Mouse (Mus musculus): ENCODE data around the gene Nutm1. TPM values are rescaled to one million over a fixed set of nuclear protein-coding genes. Genes with fewer than 3 reads are reported as not detected.
"Not testable (repeated sequence)": the region's sequence is repeated elsewhere in the genome, so short reads cannot be mapped to it uniquely, and the experiment has no call there.

Gene Nutm1
- total RNA-seq (2021) = not detected
- long read RNA-seq, experiment 1 = 0 reads
- long read RNA-seq, experiment 2 = 0 reads

DNA sequence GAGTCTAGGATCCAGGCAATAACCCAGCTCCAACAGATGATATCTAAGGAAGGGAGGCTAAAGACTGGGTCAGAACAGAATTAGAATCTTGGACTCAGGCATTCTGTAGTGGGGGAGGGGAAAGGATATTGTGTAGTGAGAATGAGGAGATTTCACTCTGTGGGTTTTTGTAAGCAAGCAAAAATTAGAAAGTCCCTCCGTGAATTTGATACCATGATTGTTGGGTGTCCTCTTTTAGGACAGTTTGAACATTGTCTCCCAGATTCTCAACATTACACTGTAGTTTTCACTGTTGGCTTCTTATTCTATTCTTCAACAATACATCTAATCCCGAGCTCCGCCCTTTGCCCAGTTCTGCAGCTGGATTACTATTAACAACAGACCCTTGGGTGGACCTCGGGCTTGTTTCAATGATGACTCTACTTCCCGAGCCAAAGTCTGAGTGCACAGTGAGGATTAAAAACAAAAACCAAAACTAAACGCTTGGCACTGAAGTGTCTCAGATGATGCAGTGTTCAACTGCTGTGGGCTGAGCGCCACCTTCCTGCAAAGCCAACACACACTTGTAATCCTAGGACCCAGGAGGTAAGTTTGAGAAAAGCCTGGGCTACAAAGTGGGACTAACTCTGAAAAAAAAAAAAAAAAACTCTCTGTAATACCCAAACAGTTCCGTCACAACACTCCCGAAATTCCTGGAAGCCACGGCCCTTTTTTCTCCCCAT, at the start of gene Nutm1:
Gene Nutm1 (minus strand): TSS at position 51 of the 722 bp plus-strand sequence.
- DNase-seq = no peak

DNA sequence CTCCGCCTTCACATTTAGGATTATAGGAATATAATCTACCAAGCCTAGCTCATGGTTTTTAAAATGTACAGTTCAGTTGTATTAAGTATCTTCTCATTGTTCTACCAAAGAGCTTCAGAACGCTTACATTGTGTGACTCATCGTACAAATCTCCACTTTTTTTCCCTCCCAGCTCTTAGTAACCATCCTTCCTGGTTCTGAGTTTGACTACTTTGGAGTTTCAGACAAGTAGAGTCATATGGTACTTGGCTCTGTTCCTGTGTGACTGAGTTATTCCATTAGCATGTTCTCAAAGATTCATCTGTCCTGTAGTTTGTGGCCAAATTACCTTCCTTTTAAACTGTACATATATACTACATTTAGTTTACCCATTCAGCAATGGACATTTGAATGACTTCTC, 49.6 kb upstream of the Nutm1 start:
- DNase-seq = no peak

DNA sequence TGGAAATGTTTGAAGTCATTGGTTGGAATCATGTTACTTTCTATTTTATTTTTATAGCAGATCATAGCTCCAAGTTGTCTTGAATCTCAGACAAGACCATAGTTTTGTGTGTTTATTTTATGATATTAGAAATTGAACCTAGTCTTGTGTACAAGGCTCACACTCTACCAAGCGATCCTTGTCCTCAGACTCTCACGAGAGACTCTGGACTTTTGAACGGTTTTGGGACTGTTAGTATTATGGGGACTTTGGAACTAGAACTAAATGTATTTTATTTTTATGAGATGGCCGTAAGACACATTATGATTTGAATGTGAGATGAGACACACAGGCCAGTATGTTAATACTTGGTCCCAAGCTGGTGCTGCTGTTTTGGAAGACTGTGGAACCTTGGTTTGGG, 39.1 kb upstream of the Nutm1 start:
- DNase-seq = no peak

DNA sequence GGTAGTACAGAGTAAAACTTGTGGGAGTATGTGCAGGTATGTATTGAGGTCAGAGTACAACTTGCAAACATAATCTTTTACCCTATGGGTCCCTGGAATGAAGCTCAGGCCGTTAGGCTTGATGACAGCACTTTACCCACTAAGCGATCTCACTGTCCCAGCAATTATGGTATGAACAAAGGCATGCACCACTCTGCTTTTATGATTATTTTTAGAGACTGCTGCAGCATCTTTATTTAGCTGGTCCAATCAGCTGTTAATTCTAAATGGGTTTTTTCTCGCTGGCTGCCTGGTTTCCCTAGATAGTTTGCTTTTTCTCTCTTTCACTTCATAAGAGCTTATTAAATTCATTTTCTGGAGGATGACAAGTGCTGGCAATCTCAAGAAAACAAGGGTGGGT, 37.1 kb upstream of the Nutm1 start:
- DNase-seq = no peak

DNA sequence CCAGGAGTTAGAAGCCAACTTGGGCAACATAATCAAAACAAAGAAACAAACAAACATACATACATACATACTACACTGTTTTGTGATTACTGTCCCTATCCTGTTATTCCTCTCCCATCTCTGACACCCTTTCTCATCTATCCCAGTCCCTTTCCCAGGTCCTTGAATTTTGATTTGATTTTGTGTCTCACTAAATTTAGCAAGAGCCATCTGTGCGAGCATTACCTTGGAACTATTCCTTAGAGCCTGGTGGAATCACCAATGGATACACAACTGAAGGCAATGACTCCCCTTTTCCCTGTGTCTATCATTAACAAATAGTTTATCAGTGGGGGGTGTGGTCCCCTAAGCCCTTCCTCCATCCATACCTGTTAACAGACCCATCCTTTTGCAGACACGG, 33.7 kb upstream of the Nutm1 start:
- DNase-seq = no peak

DNA sequence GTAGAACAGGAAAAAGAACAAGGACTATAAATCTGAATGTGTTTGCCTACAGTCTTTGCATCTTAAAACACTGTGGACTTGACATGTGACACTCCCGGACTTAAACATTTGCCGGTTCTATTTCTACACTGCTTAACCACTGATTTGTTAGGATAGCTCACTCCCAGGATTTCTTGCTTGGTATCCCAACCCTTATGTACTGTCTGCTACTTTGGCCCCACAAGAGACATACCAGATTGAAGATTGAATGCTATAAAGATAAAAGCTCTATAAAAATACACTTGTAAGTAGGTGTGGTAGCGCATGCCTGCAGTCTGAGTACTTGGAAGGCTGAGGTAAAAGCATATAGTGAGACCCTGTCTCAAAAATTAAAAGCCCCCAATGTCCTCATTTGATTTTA, 30.4 kb upstream of the Nutm1 start:
- no peak for DNase-seq

DNA sequence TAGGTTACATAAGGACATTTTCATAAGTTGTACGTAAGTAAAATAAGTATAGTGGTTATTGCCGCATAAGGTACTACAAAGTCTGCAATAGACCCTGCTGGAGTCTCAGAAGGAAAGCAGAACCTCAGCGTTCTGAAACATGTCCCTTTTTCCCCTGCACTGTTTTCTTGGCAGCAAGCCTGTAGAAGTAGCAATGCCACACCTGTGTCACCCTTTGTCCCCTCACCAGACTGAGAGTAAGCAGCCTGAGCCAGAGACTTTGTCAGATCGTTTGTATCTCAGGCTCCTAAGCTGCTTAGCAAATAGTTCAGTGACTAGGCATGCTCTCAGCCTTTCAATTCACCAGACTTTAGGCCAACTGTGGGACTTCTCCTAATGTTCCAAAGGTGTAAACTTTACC, 28.0 kb upstream of the Nutm1 start:
- DNase-seq = no peak

DNA sequence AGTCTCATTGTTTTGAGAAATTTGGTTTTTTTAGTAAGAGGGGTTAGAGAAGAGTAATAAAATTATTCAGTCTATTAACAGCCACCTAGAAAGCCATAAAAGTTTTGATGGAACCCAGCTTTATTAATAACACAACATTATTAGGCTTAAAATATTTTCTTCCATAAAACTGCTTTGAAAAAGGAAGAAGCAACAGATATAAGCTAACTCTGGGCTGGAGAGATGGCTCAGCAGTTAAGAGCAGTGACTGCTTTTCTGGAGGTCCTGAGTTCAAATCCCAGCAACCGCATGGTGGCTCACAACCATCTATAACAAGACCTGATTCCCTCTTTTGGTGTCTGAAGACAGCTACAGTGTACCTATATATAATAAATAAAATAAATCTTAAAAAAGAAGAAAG, 27.0 kb upstream of the Nutm1 start:
- not testable (repeated sequence) for DNase-seq

DNA sequence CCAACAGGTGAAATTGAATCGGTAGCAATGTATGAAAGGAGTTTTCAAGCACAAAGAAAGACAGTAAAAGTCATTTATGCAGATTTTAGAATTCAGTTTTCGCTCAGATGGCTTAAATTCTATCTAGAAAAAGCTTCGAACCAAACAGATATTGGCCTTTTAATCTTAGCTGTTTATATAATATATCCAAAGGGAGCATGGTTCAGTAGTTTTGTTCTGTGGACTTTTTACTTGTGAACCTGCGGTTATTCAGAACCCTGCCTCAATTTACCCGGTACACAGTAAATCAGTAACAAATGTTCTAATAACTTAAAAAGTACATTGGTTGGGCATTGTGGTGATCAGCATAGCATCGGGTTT, 25.9 kb upstream of the Nutm1 start:
- DNase-seq = no peak

DNA sequence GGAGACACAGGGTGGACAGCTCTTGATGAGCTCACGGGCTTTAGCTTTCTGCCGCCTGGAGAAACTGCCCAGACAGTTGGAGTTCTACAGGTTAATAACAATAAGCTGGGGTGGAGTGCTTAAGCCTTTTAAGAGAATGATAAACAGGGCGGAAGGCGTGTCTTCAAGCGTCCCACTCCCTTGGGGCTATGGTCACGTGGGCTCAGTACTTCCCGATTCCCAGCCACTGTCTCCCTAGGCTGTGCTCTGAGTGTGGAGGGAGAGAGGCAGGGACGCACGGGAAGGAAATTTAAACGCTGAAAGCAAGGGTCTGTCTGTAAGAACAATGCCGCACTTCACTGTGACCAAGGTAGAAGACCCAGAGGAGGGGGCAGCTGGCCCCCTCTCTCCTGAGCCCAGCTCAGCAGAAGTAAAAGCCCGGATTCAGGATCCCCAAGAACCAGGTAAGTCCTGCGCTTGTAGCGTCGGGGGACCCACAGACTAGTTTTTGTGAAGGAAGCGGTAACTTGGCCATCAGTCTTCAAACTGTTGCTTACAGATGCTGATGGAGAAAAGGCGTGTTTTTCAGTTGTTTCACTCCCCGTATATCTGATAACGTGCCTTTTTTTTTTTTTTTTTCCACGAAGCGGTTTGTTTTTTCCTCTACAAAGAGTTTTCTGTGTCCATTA, 25.4 kb upstream of the Nutm1 start:
- DNase-seq = peak; percentile 75

DNA sequence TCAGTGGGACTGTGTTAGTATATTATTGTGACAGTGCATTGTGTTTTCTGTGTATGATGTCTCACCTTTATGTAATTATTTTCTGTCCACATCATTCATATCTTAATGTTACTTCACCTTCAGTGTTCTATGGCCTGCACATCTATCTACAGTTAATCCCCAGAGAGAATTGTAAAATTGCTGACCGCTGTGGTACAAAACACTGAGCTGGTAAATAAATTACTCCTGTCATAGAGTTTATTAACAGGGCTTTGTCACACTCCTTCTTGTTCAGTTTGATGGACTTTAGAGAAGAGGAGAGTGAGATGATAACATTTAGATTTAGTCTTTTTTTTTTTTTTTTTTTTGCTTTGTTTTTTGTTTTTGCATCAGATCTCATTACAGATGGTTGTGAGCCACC, 23.8 kb upstream of the Nutm1 start:
- DNase-seq = no peak

DNA sequence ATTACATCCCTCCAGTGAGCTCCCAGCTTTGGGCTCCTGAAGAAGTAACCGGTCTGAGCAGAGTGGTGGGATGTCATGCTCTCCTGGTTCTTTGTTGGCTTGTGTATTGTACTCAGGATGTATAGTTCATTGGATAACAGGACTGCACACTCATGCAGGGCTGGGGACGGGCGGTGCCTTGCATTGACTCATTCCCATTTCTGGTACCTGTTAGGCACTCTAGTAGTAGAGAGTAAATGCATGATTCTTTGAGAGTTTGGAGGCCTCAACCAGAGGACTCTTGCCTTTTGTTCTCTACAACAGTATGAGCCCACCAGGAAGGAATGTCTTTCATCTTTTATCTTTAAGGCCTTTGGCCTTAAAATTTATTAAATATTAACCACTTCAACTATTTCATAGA, 17.8 kb upstream of the Nutm1 start:
- no peak for DNase-seq

DNA sequence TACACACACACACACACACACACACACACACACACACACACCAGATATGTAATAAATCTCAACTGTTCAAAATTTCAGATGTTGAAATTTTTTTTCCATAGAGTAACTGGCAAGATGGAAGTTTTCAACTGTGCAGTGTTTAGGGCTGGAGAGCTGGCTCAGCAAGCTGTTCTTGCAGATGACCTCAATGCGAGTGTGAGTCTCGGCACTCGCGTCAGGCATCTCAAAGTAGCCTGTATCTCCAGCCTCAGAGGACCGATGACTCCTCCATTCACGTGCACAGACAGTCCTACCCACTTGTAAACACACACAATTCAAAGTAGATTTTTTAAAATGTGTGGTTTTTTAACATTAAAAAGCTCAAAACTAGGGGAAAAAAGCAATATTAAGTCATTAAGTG, 14.4 kb upstream of the Nutm1 start:
- no peak for DNase-seq

DNA sequence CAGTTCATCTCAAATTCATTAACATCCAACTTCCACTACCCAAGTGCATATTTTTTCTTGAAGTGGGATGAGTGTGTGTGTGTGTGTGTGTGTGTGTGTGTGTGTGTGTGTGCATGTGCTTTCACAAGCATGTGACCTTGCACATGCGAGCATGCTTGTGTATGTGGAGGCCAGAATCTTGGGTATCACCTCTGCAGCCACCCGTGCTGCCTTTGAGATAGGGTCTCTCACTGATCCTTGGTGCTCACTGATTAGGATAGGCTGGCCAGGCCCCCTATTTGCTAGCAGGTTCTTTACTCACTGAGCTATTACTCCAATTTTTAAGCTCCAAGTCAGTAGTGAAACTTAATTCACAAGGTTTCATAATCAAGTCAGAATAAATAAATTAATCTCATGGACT, 13.8 kb upstream of the Nutm1 start:
- no peak for DNase-seq

DNA sequence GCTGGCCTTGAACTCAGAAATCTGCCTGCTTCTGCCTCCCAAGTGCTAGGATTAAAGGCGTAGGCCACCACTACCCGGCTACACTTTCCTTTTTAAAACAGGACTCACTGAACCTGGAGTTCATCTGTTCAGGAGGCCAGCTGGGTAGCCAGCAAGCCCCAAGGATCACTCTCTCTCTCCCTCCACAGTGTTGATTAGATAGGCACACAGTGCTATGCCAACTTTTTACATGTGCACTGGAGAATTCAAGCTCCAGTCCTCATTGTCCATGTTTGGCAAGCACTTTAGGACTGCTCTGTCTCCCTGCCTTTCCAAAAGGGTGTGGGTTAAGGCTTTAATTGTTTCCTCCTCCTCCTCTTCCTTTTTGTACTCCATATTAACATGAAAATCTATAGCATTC, 10.9 kb upstream of the Nutm1 start:
- no peak for DNase-seq

DNA sequence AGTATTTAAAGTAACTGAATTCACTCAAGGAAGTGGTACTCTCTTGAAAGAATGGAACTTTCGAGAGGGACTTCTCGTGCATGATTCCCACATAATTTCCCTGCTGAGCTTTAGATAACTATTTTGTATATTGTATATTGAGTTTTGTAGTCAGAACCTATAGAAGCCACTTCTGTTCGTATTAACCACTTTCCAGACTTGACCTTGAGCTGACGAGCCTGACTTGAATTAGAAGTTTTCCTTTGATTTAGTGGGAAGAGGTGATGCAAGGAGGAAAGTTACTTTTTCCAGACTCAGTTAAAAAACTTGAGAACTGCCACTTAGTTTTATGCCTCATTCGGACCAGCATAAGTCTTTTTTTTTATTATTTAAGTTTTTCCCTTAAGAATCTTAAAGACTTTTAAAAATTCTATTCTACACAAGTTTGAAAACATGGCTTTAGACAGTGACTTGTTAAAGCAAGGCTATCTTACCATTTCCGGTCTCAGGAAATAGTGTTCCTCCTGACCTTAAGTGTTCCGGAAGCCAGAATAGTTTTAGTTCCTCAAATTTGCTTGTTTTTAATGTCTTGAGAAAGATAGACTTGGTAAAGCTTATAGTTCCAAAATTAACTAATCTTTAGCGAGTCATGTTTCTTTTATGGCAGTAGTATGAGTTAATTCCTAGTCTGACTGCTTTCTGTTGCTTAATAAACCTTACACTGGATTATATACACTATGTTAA, 8.6 kb upstream of the Nutm1 start:
- no peak for DNase-seq

DNA sequence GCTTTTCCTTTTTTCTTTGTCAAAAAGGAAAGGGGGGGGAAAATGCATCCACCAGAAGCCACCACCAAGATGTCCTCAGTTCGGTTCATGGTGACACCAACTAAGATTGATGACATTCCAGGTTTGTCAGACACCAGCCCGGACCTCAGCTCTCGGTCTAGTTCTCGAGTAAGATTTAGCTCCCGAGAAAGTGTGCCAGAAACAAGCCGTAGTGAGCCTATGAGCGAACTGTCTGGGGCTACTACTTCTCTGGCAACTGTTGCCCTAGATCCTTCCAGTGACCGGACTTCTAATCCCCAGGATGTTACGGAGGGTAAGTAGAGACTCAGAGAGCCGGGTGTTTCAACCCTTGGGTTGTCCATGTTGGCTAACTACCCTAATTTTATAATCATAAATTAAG, 7.7 kb upstream of the Nutm1 start:
- DNase-seq = peak; percentile 18

DNA sequence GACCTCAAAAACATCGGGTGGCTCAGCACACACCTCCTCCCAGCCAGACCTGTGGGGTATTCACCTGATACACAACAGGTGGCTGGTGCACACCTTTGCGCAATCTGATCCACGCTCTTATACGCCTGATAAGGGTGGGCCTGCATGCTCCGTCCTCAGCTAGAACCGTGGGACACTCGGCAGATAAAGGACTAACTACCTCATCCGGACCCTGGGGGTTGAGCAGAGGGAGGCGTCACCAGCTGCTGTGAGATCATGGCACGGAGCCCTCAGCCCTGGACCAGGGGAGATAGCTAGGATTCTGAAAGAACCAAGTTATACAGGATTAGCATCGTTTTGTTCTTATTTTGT, 7.1 kb upstream of the Nutm1 start, which contains the start of gene Gm21985:
Gene Gm21985 (plus strand): TSS at position 73 of the 351 bp plus-strand sequence.
- peak; percentile 71 for DNase-seq

DNA sequence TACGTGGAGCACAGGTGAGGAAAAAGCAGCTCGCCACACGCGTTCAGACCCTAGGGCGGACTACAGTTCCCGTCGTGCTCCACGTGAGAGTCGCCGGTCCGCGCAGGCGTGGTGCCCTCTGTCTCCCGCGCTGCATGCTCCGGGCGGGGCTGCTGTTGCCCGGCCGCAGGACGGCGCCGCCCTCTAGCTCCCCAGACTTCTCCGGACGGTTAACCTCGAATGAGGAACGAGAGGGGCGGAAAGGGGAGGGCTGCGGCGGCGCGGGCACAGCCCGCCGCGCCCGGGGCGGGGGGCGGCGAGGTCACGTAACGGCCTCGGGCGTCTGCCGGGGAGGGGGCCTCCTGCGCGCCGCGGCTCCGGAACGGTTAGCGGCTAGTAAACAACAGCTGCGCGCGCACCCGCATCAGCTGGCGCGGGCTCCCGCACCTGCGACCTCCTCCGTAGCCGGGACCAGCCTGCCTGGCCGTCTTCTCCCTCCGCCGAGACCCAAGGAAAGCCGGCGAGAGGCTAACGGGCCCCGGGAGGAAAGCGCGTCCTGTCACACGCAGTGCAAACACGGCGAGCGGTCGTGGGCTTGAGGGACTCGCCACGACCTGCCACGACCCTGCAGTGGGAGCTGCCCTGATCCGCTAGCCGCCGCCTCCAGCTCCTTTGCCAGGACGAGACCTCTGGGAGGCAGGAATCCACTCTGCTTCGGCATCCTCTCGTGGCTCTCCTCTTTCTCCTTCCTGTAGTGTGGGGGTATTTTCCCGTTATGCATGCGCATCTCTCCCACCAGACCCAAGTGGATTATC, 6.6 kb upstream of the Nutm1 start, which contains the start of gene Slc12a6:
Gene Slc12a6 (plus strand): TSS at position 378 of the 794 bp plus-strand sequence.
- DNase-seq = peak; percentile 95

DNA sequence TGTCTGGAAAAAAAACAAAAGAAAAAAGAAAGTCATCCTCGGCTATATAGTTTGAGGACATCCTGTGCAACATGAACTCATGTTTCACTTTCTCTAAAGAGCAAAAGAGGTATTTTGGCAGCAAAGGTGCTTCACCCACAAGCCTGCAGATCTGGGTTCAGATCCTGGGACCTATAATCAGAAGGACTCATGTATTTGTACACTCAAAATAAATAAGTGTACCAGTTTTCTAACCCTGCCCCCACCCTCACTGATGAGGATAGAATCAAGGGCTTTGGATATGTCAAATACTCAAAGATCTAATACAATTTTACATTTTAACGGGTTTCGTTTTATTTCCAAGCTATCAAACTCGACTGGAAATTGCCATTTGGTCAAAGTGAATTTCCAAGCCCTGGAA, 5.3 kb upstream of the Nutm1 start:
- DNase-seq = no peak

DNA sequence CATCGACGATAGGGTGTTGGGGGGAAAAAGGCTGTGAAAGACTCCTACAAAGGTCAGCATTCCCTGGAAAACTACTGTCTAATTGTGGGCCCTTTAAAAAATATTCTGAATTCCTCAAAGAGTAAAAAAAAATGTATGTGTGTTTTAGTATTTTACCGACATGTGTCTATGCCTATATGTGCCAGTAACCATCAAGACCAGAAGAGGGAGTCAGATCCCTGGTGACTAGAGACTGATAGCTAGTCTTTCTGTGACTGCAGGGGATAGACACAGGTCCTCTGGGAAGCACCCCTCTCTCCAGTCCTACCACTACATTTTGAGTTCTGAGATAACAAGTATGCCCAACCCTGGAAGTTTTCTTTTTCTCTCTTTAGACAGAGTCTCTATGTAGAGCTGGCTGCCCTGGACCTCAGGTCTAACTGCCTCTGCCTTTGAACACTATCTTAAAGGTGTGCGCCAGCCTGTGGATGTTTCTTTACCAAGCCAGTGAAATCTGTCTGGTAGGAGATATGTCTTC, 3.7 kb upstream of the Nutm1 start:
- DNase-seq = no peak
